Mouse (Mus musculus) bone marrow macrophage, adult 2 months (primary cell): Measurements from ENCODE around the gene Casc3.

ENCODE experiments used
- CTCF ChIP-seq: IDR thresholded peaks from 2 replicates; pipeline ENCODE4 v1.5.1; 2012; ENCODE audit warnings: low read depth, mild to moderate bottlenecking, low read length, moderate library complexity
- POLR2A ChIP-seq: IDR thresholded peaks from 2 replicates; pipeline ENCODE4 v1.6.1; 2012; ENCODE audit warnings: mild to moderate bottlenecking, low read depth, low read length, borderline replicate concordance

- no peak for TF ChIP-seq CTCF
- no peak for TF ChIP-seq POLR2A
These were observed 16.3 kb downstream of the Casc3 start for GRCm38 (mm10) chr11:98820968-98821367.
